Mouse (Mus musculus): ENCODE data around the gene Psme2.

Gene Psme2

DNA sequence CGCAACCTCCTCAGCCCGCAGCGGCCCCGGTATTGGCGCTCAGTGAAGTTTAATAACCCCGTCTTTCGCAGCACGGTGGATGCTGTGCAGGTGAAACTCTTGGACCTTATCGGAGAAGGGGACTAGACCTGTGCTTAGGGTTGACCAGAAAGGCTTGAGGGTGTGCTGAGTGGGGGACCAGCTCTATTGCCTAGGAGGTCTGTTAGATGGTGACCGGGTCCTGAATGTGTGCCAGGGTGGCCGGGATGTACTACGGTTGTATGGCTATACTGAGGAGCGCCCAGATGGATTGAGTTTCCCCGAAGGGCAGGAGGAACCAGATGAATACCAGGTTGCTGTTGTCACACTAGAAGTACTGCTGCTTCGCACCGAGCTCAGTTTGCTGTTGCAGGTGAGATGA, 1.3 kb upstream of the Psme2 start:
- no peak for DNase-seq

DNA sequence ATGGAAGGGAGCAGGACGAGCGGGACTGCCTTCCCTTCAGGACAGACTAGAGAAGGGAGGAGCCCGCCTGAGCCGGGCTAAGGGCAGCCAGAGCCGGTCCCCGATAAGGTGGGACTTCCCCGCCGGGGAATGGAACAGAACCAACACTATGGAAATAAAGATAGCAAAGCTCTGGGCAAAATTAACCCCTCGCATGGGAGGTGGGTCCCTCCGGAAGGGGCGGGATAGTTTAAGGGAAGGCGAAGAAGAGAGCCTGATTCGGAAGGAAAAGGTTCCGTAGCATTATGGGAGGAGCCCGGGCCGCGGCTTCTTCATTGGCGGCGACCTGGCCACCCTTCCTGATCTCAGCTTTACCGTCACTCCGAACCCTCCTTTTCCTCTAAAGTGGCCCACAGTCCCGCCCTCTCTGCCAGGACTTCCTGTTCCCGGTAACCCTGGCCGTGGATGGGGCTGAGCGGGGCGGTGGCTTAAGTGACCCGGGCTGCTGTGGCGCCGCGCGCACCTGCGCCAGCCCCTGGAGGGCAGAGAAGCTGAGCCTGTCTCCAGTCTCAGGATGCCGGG, 498 bp upstream of the Psme2 start, which contains the start of gene Rnf31:
TSS of gene Rnf31 (plus strand) at position 378 of the 561 bp plus-strand sequence.
- peak; percentile 96 for DNase-seq

DNA sequence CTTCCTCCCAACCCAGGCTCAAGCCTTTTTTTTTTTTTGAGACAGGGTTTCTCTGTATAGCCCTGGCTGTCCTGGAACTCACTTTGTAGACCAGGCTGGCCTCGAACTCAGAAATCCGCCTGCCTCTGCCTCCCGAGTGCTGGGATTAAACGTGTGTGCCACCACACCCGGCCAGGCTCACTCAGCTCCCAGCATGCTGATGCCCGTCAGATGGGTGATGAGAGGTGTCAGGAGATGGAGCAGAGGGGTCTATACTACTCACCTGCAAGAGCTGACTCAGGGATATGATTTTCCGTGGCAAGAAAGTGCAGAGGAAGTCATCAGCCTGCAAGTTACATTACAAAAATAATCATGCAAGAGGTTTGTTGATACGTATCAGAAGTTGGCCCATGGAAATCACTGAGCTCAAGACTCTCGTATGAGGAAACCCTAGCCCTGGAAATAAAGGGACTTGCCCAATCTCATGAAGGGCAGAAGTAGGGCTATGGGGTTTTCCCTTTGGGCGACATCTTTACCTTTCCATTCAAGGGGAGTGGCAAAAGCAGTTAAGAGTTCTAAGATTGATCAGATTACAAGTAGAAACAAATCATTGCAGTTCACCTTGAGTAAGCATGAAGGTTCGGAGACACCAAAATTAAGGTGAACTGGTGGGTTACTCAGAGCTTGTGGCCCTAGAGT, 1.0 kb downstream of the Psme2 start:
- no peak for DNase-seq

DNA sequence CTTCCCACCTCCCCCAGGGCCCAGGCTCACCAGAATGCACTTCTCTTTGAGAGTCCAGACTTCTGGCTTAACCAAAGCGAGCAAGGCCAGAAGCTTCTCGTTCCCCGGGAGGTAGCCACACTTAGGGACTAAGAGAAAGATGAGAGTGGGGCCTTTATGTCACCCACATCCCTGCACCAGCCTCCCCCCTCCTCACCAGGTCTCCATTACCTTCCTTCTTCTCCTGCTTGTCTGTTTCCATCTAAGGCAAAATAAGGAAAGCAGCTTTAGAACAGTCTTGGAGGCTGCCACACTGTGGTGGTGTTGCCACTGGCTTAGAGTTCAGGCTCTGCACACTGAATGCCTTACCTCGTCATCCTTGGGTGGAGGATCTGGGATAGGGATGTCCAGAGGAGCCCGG, 1.6 kb downstream of the Psme2 start:
- DNase-seq, result no peak

DNA sequence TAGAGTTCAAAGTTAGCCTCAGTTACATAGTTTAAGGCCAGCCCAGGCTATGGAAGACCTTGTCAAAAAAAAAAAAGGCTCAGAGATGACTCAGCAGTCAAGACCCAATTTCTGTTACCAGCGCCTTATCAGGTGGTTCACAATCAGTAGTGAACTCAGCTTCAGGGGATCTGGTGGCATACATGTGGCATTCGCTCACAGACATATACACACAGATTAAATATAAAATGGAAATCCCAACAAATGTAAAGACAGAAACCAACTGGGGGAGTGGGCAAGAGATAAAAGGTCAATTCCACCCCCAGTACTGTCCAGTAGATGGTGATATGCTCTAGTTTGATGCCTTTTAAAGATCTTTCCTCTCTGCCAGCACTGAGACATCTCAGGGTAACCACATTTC, 4.8 kb downstream of the Psme2 start:
- no peak for DNase-seq

DNA sequence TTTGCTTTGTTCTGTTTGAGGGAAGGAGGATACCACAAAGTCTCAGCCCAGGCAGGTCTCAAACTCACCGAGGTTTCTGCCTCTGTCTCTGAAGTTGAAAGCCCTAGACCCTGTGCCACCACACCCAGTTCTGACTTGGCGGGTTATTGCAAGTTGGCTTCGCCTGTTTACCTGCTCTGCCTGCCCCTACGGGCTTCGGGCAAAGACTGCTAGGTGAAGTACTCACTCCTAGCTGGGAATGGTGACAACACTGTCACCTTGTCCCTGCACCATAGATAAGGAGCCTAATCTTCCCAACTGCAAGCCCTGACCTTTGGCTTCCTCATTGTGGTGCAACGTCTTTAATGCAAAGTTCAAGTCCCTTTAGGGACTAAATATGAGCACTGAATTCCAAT, 5.3 kb downstream of the Psme2 start:
- no peak for DNase-seq

DNA sequence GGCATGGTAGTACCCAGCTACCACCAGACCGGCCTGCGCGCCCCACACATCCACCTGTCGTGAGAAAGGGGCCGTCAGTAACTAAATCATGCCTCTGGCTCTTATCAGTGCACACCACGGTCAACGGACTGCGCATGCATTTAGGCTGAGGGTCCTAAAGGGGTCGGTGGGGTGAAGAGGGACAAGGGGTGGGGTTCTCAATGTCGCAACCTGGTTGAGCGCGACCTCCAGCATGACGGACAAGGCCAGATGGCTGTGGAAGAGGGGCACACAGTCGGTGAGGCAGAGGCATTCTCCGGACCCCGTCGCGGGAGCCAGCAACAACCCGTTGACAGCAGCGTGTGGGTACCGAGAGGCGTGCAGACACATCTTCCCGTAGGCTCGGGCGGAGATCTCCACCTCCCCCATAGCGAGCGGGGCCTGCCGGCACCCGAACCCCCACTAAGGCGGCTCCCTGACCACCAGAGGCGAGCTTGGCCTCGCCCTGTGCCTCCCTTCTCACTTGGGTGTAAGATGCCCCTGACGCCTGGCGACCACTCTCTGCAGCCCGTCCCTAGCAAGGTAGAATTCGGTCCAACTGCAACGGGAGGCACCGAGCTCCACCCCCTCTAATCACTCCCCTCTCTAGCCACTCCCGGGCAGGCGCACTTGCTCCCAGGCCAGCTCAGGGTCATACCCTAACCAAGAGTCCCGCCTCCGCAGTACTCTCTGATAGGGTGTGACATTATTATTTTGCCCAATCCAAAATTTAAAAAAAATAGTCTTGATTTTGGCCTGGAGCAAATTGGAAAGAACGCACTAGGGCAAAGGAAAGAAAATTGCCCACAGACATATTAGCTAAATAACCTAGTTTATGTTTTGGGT, 6.0 kb downstream of the Psme2 start, which contains the start of gene Emc9:
TSS of gene Emc9 (minus strand) at position 601 of the 864 bp plus-strand sequence.
- DNase-seq, result peak; percentile 74

DNA sequence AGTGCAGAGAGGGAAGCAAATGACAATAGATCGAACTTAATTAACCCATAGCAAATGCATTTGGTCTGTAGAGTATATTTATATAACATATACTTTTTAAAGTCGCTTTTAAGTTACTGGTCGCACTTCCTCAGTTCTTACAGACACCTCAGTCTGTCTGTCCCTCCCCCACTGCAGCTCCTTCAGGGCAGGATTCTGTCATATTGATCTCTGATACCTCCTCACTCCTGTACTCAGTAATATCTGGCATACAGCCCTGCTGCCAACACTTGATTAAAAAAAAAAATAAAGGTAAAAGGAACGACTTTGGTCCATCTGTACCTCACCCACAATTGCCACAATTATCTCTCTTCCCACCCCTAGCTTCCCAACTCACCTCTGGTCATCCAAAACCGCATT, 6.6 kb downstream of the Psme2 start:
- no peak for DNase-seq

DNA sequence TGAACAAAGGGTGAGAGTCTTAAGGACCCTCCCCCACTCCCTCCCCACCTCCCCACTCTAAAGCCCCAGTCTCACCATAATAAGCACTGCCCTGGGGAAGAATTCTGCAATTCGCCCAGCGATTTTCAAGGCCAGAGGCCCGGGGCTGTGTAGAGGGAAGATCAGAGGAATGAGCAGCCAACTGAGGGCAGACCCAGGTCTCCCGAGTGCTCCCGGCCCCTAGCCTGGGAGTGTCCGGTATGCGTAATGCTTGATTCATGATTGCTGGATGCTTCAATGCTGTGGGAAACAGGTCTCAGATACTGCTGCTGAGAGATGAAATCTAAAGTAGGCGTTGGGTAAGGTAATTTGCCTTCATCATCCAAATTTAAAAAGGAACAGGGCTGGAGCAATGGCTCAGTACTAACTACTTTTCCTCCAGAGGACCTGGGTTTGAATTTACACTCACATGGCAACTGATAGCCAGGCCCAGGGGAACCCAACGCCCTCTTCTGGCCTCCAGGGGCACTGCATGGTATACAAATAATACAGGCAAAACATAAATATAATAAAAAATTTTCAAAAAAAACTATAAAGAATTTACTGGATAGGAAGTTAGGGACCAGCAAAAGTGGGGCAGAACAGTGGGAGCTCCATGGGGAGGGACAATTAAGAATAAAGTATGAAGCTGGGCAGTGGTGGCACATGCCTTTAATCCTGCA, 8.8 kb downstream of the Psme2 start:
- no peak for DNase-seq

DNA sequence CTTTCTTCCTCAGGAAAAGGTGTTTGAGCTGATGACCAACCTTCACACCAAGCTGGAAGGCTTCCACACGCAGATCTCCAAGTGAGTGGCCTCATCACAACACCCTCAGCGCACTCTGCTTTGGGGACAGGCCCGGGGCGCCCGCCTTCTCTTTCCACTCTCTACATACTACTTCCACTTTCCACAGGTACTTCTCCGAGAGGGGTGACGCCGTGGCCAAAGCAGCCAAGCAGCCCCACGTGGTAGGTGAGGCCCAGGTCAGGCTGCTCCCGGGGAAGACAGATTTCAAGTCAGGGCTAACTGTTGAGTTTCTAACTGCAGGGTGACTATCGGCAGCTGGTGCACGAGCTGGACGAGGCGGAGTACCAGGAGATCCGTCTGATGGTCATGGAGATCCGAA, 10.2 kb downstream of the Psme2 start:
- no peak for DNase-seq

DNA sequence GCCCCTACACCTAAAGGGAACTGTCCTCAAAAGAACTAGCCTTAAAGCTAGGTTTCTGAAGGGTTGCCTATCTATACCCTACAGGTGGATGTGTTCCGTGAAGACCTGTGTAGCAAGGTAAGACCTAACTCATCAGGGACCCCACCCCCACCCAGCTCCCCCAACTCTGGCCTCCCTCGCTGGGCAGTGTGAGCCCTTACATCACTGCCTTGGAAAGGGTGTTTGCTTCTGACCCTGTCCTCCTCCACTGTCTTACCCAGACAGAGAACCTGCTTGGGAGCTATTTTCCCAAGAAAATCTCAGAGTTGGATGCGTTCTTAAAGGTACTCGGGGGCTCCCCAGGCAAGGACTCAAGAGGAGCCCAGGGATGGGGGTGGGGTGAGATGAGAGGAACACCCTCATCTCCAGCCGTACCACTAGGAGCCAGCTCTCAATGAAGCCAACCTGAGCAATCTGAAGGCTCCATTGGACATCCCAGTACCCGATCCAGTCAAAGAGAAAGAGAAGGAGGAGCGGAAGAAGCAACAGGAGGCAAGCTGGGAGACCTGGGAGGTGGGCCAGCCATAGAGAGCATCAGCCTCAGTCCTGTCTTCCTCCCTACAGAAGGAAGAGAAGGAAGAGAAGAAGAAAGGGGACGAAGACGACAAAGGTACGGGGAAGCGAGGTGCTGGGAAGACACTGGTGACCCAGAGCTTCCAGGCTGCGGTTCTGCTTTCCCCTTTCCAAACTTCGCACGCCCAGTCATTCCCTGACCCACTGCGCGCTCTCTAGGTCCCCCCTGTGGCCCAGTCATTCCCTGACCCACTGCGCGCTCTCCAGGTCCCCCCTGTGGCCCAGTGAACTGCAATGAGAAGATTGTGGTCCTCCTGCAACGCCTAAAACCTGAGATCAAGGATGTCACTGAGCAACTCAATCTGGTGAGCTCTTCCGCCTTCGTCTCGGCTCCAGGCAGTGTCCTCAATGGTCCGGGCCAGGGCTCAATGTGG, 11.1 kb downstream of the Psme2 start:
- DNase-seq, result no peak

DNA sequence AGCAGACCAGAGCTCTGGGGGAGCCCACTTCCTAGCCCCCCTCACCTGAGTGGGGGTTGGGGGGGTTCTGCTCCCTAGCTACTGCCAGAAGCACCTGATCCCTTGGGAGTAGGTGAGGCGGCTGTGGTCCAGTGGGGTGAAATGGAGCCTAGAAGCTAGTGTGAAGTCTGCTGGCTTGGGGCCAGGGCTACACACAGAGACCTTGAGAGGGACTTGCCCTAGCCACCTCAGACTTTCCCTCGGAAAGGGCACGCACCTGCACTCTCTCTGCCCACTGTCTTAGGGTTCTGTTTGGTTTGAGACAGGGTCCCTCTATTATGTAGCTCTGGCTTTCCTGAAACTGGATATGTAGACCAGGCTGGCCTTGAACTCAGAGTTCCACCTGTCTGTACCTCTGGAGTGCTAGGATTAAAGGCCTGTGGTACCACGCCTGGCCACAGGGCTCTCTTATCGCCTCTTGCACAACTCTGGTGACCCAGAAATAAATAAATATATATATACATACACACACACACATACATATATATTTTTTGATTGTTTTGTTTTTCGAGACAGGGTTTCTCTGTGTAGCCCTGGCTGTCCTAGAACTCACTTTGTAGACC, 12.1 kb downstream of the Psme2 start:
- DNase-seq, result no peak

DNA sequence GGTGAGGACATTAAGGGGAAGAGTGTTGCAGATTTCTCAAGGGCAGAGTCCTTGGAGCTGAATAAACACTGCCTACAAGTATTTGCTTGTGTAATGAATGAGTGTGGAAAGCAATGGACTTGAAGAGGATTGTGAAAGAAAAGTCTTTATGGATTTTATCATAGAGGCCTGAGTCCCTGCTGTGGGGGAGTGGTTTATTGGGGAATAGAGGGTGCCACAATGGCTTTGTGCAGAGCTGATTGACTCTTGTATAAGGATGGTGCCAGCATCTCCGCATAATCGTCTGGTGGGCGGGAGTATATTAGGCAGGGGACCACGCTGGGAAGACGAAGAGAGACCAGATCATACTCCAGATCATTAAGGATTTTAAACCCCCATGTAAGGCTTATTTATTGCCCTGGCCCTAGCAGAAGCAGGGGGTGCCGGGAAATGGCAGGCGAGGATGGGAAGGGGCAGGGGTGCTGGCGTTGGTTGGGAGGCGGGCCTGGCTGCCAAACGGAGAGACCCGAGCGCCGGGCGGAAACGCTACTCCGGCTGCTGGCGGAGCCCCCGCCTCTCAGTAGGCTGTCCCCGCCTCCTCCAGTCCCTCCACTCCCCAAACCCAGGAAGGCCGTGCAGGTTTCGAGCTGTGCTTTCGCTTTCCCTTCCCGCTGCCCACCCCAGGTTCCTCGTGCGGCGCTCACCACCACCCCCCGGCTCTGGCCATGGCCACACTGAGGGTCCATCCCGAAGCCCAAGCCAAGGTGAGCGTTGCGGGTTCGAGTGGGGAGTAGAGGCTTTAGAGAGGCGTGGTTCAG, 12.8 kb downstream of the Psme2 start, which contains the start of gene Psme1:
TSS of gene Psme1 (plus strand) at position 253 of the 797 bp plus-strand sequence.
- peak; percentile 84 for DNase-seq

DNA sequence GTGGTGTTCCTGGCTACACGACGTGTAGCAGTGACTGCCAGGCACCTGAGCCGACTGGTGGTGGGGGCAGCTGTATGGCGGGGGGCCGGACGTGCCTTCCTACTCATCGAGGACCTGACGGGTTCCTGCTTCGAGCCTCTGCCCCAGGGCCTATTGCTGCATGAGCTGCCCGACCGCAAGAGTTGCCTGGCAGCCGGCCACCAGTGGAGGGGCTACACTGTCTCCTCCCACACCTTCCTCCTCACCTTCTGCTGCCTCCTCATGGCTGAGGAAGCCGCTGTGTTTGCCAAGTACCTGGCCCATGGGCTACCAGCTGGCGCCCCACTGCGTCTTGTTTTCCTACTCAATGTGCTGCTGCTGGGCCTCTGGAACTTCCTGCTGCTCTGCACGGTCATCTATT, 14.5 kb downstream of the Psme2 start:
- DNase-seq, result peak; percentile 68

DNA sequence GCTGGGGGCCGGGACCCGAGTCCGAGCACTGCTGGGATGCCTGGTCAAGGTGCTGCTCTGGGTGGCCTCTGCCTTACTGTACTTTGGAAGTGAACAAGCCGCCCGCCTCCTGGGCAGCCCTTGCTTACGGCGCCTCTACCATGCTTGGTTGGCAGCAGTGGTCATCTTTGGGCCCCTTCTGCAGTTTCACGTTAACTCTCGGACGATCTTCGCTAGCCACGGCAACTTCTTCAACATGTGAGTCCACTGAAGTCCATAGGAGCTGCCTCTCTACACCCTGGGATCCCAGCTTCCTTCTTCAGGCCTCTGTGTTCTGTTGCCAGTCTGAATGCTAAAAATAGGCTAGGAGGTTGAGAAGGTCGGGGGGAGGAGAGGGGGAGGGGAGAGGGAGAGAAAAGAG, 15.2 kb downstream of the Psme2 start:
- DNase-seq, result no peak

DNA sequence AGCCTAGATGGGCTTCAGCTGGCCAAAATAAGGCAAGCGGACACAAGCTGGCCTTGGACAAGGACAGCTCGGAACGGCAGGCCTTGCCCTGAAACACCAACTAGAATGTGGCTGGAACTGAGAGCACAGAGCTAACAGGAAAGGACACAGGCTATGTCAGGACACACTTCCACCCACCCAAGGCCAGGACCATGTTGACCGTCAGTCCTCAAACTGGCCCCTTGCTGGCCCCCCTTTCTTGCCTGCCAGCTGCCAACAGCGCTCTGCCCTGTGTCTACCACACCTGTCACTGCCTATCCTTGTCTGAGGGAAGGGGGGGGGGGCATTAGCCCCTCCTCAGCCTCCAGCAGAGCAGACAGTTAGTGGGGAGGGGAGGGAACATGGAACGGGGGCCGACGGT, 15.6 kb downstream of the Psme2 start, which contains the start of gene Fitm1:
TSS of gene Fitm1 (plus strand) at position 316 of the 400 bp plus-strand sequence.
- DNase-seq, result no peak

DNA sequence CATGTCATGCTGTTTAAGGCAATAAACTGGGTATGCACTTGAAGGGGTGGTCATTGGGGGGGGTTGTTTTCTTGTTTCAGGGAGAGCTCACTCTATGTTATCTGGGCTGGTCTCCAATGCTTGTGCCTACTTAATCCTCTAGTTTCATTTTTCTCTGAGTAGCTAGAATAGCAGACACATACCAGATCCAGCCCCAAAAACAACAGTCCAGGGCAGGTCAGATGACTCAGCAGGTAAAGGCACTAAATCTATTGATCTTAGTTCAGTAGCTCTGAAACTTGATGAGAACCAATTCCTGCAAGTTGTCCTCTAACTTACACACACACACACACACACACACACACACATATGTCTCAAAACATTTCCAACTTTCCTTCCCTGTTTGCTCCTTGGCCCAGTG, 19.2 kb downstream of the Psme2 start:
- DNase-seq, result no peak

DNA sequence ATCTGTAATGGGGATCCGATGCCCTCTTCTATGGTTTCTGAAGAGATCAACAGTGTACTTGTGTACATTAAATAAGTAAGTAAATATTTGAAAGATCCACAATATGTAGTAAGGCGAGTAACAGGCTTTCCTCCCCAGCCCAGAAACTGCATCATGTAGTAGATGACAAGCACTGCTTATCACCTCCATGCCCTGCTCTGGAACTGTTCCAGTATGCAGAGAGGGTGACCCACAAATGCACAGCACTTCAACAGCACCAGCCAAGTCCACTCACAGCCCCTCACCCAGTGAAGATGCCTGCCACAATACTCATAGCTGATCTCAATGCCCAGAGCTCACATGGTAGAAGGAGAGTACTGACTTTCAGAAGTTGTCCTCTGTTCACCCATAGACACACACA, 20.3 kb downstream of the Psme2 start:
- no peak for DNase-seq

DNA sequence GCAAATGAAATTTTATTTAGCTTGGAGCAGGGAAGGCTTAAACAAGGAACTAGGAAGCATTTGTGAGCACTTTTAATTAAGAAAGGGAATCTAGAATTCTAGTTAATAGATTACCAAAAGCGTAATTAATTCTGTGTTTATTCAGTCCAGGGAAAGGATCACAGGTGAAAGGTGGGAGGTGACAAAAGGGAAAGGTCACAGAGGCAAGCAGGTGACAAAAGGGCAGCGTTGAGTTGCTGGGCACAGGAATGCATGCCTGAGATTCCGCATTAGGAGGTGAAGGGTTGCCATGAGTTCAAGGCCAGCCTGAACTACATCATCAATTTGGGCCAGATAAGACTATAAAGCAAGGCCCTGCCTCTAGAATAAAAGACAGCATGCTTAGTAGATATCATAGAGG, 23.4 kb downstream of the Psme2 start:
- DNase-seq, result no peak

DNA sequence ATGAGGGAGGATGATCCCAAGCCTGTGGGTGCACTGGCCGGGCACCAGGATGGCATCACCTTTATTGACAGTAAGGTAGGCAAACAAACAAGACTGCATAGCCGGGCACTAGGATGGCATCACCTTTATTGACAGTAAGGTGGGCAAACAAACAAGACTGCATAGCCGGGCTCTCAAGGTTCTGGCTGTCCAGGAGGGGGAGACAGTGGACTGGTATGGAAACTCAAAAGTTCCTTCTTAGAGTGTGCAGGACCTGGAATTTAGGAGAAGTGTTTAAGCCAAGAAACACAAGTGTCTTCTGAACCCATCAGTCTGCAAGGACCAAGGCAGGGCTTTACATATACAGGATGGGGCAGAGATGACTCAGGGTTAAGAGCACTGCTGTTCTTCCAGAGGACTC, 25.2 kb downstream of the Psme2 start:
- DNase-seq, result no peak

DNA sequence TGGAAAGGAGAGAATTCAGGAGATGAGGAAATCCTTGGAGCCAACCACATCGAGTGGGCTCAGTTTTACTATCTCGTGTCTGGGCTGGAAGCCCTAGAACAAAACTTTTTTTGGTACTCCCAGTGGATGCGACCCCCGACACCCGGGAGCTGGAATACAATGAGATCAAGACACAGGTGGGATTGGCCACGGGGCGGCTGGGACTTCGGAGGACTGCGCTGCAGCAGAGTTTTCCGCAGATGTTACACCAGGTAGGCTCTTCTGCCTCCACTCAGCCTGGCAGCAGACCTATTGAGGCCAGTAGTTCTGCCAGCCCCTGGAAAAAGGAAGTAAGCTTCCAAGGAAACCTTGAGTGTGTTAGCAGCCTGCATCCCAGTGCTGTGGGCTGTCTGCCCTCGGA, 27.7 kb downstream of the Psme2 start:
- no peak for DNase-seq
